Mouse (Mus musculus) G1E (cell line): ENCODE measurements around the gene Vps50.

Source experiments
- CTCF ChIP-seq: IDR thresholded peaks from 2 replicates; pipeline ENCODE4 v1.5.1; 2012; ENCODE audit warnings: low read depth, low read length, inconsistent platforms, mixed read lengths
- GATA1 ChIP-seq: IDR thresholded peaks from 2 replicates; pipeline ENCODE4 v1.6.1; 2012; ENCODE audit warnings: borderline replicate concordance, low read length, inconsistent platforms, mixed read lengths
- GATA2 ChIP-seq: IDR thresholded peaks from 2 replicates; pipeline ENCODE4 v1.6.1; 2012; ENCODE audit warnings: low read depth, low read length, inconsistent platforms, borderline replicate concordance
- POLR2AphosphoS5 ChIP-seq: IDR thresholded peaks from 2 replicates; pipeline ENCODE4 v1.6.1; 2012; ENCODE audit warnings: low read depth, low read length, inconsistent platforms; ENCODE audit not compliant: insufficient replicate concordance
- TAL1 ChIP-seq: conservative IDR thresholded peaks from 2 replicates; pipeline ENCODE4 v1.6.1; 2012; ENCODE audit warnings: low read depth, low read length, inconsistent platforms, mixed read lengths

GRCm38 (mm10) chr6:3476299-3476698 is 21.9 kb upstream of the Vps50 start:
- TF ChIP-seq CTCF, result no peak
- TF ChIP-seq TAL1, result no peak
- TF ChIP-seq GATA2, result no peak
- no peak for TF ChIP-seq GATA1
- TF ChIP-seq POLR2AphosphoS5, result no peak
